Mouse (Mus musculus): ENCODE data around the gene Cers4. TPM values are rescaled to one million over a fixed set of nuclear protein-coding genes. Genes with fewer than 3 reads are reported as not detected.

Gene Cers4
- total RNA-seq, 2 experiments from 2014 or later, result 20.3 to 21.3 TPM

Other genes starting within 250 kb of the Cers4 start
- 10 to 100 TPM; 11.1 to 11.5 TPM for gene Tgfbr3l, start 244.8 kb upstream of the Cers4 start, total RNA-seq (2021)
- 10 to 100 TPM; 25.6 to 32.1 TPM for gene Snapc2, start 239.9 kb upstream of the Cers4 start, total RNA-seq (2021)
- gene Ctxn1, start 233.8 kb upstream of the Cers4 start, total RNA-seq (2021), result 1 to 10 TPM; 5.5 to 7.3 TPM
- gene Timm44, start 217.1 kb upstream of the Cers4 start, total RNA-seq (2021), result 10 to 100 TPM; 93.2 to 96.9 TPM
- 10 to 100 TPM; 14.8 to 15.5 TPM for gene Ccl25, start 167.8 kb upstream of the Cers4 start, total RNA-seq (2021)
- 100 to 1,000 TPM in 1 of 2 experiments, 10 to 100 TPM in 1; 96.6 to 121 TPM for gene Elavl1, start 167.6 kb upstream of the Cers4 start, total RNA-seq (2021)
- gene Zfp958, start 120.1 kb downstream of the Cers4 start, total RNA-seq (2021), result 10 to 100 TPM; 14.0 to 22.4 TPM